Mouse (Mus musculus) C2C12 (cell line): ENCODE results near the gene Tmem120a.

Source experiments
- CTCF ChIP-seq: IDR thresholded peaks from one replicate; pipeline ENCODE4 v1.5.1; 2011; ENCODE audit not compliant: control insufficient read depth, insufficient read depth, insufficient read length
- MAX ChIP-seq: IDR thresholded peaks from one replicate; pipeline ENCODE4 v1.6.1; 2011; ENCODE audit warnings: mild to moderate bottlenecking, control low read depth
- USF1 ChIP-seq: IDR thresholded peaks from one replicate; pipeline ENCODE4 v1.6.1; 2011; ENCODE audit warnings: low read depth, mild to moderate bottlenecking, control low read depth, moderate library complexity

DNA sequence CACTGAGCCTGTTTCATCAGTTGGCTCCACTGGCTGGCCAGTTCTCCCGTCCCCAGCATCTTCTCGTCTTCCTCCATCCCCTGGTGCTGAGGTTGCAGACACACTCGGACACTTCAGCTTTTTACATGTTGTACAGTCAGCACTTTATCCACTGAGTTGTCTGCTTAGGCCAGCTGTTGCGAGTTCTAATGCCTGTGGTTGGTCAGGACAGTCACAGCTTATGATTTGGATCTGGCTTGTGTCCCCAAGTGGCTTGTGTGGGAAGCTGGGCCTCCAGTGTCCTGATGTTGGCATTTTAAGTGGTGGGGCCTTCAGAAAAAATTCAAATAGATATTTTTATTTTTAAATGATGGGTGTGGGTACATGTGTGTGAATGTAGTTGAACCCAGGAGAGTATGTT, 38.9 kb downstream of the Tmem120a start:
- TF ChIP-seq CTCF: no peak
- TF ChIP-seq USF1: no peak
- TF ChIP-seq MAX: no peak
